ENCODE assay signal across 21 mouse cellular contexts in the genomic region with DNA sequence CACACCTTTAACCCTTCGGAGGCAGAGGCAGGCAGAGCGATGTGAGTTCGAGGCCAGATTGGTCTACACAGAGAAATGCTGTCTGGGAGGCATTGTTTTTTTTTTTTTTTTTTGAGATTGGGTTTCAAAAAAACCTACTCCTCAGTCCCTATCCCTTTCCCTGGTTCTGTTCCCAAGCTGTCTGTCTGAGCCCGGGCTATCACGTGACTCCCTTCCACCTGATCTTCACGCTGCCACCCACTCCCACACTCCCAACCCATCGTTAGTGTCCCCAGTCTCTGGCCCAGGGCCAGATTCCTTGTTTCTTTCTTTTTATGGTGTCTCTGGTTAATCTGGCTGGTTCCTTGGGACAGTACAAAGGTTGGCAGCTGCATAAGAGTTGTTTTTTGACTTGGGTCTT. TPM values are rescaled to one million over a fixed set of nuclear protein-coding genes. Genes with fewer than 3 reads are reported as not detected.
DNase-seq lines count a peak whose midpoint lies in the region; ATAC-seq and TF ChIP-seq lines count a peak whose summit lies in the region.
"Had no signal": no experiment of that assay in that cellular context is flagged by ENCODE, and none has a peak within 500 bp of the region (broad histone marks: within the 10 kb centered on the region; RNA-seq: fewer than 3 reads in every experiment).

No protein-coding gene starts in this region.

- no peaks in the 10 kb centered on the region for H3K27me3 ChIP-seq in MEL (ENCODE audit: control insufficient read depth in 1 of 2, insufficient read depth in 2 of 2, low read length in 2 of 2)
- H3K27me3 ChIP-seq: embryonic facial prominence, embryonic 12.5 days; forebrain, embryonic 12.5 days; heart, embryonic 15.5 days had no signal

- no peaks in the 10 kb centered on the region for H3K4me1 ChIP-seq in MEL (ENCODE audit: control insufficient read depth in 1 of 2, insufficient read depth in 2 of 2, low read length in 2 of 2)
- H3K4me1 ChIP-seq: embryonic facial prominence, embryonic 12.5 days; forebrain, embryonic 12.5 days had no signal

- no peak overlapping the region for H3K9ac ChIP-seq in MEL (ENCODE audit: control insufficient read depth, low read depth, low read length, poor library complexity, severe bottlenecking)
- H3K9ac ChIP-seq: embryonic facial prominence, embryonic 12.5 days; forebrain, embryonic 12.5 days; heart, embryonic 15.5 days; hindbrain, embryonic 14.5 days had no signal

- H3K79me2 ChIP-seq in MEL (ENCODE audit: control insufficient read depth, insufficient read depth, low read length, poor library complexity): no peaks in the 10 kb centered on the region

- H3K27ac ChIP-seq in MEL (ENCODE audit: control insufficient read depth, low read depth, low read length): no peak overlapping the region
- H3K27ac ChIP-seq: embryonic facial prominence, embryonic 12.5 days; forebrain, embryonic 12.5 days; heart, adult 2 months; heart, embryonic 15.5 days; hindbrain, embryonic 14.5 days had no signal

- intact Hi-C loops in left cerebral cortex, postnatal 25 days (cut with DNase I): no loop called here

- H3K36me3 ChIP-seq in MEL (ENCODE audit: control insufficient read depth in 1 of 2, insufficient read depth in 2 of 2, low read length in 2 of 2): no peaks in the 10 kb centered on the region
- H3K36me3 ChIP-seq: embryonic facial prominence, embryonic 12.5 days; forebrain, embryonic 12.5 days; heart, embryonic 15.5 days had no signal

- no peak for TF ChIP-seq RAD21 in MEL (IDR thresholded peaks at IDR 0.05; ENCODE audit: low read depth, low read length)

- no peak overlapping the region for H3K4me3 ChIP-seq in MEL (ENCODE audit: control insufficient read depth in 1 of 2, insufficient read depth in 1 of 2, low read depth in 2 of 2, low read length in 2 of 2)
- H3K4me3 ChIP-seq: embryonic facial prominence, embryonic 12.5 days; forebrain, embryonic 12.5 days; heart, adult 2 months; heart, embryonic 15.5 days had no signal

- no peaks in the 10 kb centered on the region for H3K9me3 ChIP-seq in MEL (replicated peaks; ENCODE audit: insufficient read depth, low read length)
- H3K9me3 ChIP-seq: embryonic facial prominence, embryonic 12.5 days; forebrain, embryonic 12.5 days; heart, embryonic 15.5 days had no signal

- ATAC-seq in cerebellum, adult (ENCODE audit: insufficient number of reproducible peaks, low FRiP score, low TSS enrichment): no peak
- ATAC-seq: activated CD4-positive, CD25-positive, alpha-beta regulatory T cell, adult 4 months; forebrain, embryonic 16.5 days had no signal

- no peak for TF ChIP-seq CTCF in MEL (IDR thresholded peaks at IDR 0.05 in 2 of 3, conservative IDR thresholded peaks at IDR 0.05 in 1 of 3; ENCODE audit: control insufficient read depth in 1 of 3, insufficient read depth in 1 of 3, low read depth in 2 of 3, low read length in 3 of 3, poor library complexity in 1 of 3, severe bottlenecking in 1 of 3)
- TF ChIP-seq CTCF in brain, embryonic 14.5 days (IDR thresholded peaks at IDR 0.05; ENCODE audit: borderline replicate concordance, extremely low read depth, insufficient read depth, insufficient read length): no peak

- TF ChIP-seq POLR2A in MEL (IDR thresholded peaks at IDR 0.05; ENCODE audit: control insufficient read depth in 1 of 2, insufficient read depth in 1 of 2, low read depth in 1 of 2, low read length in 2 of 2, poor library complexity in 1 of 2): no peak
- no peak for TF ChIP-seq POLR2A in brain, embryonic 14.5 days (IDR thresholded peaks at IDR 0.05; ENCODE audit: borderline replicate concordance, extremely low read depth, insufficient read depth, insufficient read length, poor library complexity, severe bottlenecking)

- no peak for TF ChIP-seq EP300 in MEL (IDR thresholded peaks at IDR 0.05; ENCODE audit: low read depth in 1 of 2, low read length in 2 of 2)

- DNase-seq in cerebellum, postnatal 10 days: peak; percentile 14
- DNase-seq in kidney, postnatal 10 days: peak; percentile 24
- DNase-seq in kidney, adult 8-10 months: no peak
- no peak for DNase-seq in MEL (ENCODE audit: low read depth, low spot score)
- DNase-seq in brain, embryonic 14.5 days (ENCODE audit: low read depth): peak; percentile 9
- no peak for DNase-seq in left cerebral cortex, postnatal 25 days (ENCODE audit: low spot score in 2 of 2)
- no peak for DNase-seq in thymus, postnatal 10 days (ENCODE audit: low spot score in 2 of 2)
- DNase-seq: adrenal gland, postnatal 14 days; B cell, adult 2 months; cerebellum, adult 2 months; embryo, embryonic 11 days; gastrocnemius, postnatal 14 days; heart, adult 2 months; heart, postnatal 14 days had no signal

TF ChIP-seq in MEL, 35 proteins besides CTCF, POLR2A, EP300 and RAD21:
- TF ChIP-seq ETS1 (IDR thresholded peaks at IDR 0.05; ENCODE audit: low read depth, low read length) (no peak), ZNF384 (IDR thresholded peaks at IDR 0.05; ENCODE audit: low read depth, low read length) (0 out of 2 replicates have a peak, but pooled peaks have one; percentile 7)
TF ChIP-seq in MEL: peak in this region for 1.

RNA-seq across cellular contexts. Expression of gene Ccnd3, which starts 46.2 kb away (rescaled TPM):
- 143 TPM in 2 replicates for total RNA-seq in MEL (2012; rRNA removed)
- polyA plus RNA-seq in MEL (2012; ENCODE audit: insufficient read depth in 1 of 2, insufficient read length in 2 of 2, low read depth in 1 of 2, low replicate concordance in 2 of 2, missing spikeins in 1 of 2): 100 to 1,000 TPM in 1 of 2 experiments, not detected in 1; 568 TPM
- polyA plus RNA-seq in brain, embryonic 14.5 days (2012; rRNA removed): 59.7 and 68.5 TPM in 2 replicates
- total RNA-seq in left cerebral cortex, postnatal 25 days (2021): 10 to 100 TPM; 31.0 to 31.7 TPM

RNA-seq across cellular contexts. Expression of gene Taf8, which starts 49.0 kb away (rescaled TPM):
- 14.4 and 15.2 TPM in 2 replicates for total RNA-seq in MEL (2012; rRNA removed)
- polyA plus RNA-seq in MEL (2012; ENCODE audit: insufficient read depth in 1 of 2, insufficient read length in 2 of 2, low read depth in 1 of 2, low replicate concordance in 2 of 2, missing spikeins in 1 of 2): 10 to 100 TPM in 1 of 2 experiments, not detected in 1; 25.7 TPM
- polyA plus RNA-seq in brain, embryonic 14.5 days (2012; rRNA removed): 34.2 and 44.1 TPM in 2 replicates
- total RNA-seq in left cerebral cortex, postnatal 25 days (2021): 10 to 100 TPM; 16.4 to 16.7 TPM

Comparison
In these comparisons a context has a peak if more than half of its experiments do, and no peak if none do; other contexts are left out.
1. DNase-seq: peak in cerebellum, postnatal 10 days (2 of 2), kidney, postnatal 10 days (single experiment) and brain, embryonic 14.5 days (single experiment); none in kidney, adult 8-10 months (0 of 2), MEL (single experiment), left cerebral cortex, postnatal 25 days (0 of 2) and thymus, postnatal 10 days (0 of 2).